Mouse (Mus musculus): Measurements from ENCODE around the gene Krtap1-3.

- no peak for TF ChIP-seq CTCF (conservative IDR thresholded peaks at IDR 0.05; ENCODE audit: low read length)
- TF ChIP-seq NANOG (IDR thresholded peaks at IDR 0.05; ENCODE audit: borderline replicate concordance, low read length), result no peak
- TF ChIP-seq POU5F1 (IDR thresholded peaks at IDR 0.05; ENCODE audit: borderline replicate concordance, low read length), result no peak
Observed at GRCm38 (mm10) chr11:99609126-99609525, 18.0 kb upstream of the Krtap1-3 start.

Measured in E14TG2a.4 (cell line).